Mouse (Mus musculus): ENCODE data around the gene Amotl2.

DNA sequence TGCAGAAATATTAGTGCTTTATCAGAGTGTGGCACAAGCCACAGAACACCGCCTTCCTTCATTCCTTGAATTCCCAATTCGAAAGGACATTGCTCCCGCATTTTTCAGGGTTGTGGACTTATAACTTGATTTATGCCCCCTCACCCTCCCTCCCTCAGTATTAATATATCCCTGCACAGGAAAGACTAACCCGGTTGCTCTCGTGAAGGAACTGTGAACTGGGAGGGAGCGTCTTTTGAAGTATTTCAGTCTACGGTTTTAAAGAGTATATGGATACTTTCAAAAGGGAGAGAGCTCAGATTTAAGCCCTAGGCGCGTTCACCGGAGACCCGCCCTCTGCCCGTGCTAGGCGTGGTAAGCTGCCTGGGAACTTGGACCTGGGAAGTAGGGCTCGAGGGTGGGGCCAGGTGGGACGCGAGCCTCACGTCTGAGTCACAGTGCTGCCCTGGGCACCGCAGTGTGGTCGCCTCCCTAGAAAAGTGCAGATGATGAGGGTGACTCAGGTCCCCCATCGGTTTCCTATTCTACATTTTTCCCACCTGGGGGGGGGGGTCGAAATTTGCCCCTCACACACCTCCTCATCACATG is 54.9 kb downstream of the Amotl2 start:
- TF ChIP-seq CTCF (IDR thresholded peaks at IDR 0.05) (no peak), POLR2A (IDR thresholded peaks at IDR 0.05; ENCODE audit: insufficient read depth, low read depth, low read length) (no peak), EP300 (IDR thresholded peaks at IDR 0.05; ENCODE audit: insufficient read depth, low read depth, low read length) (no peak)
